Mouse (Mus musculus) forebrain, embryonic 16.5 days (tissue): ENCODE results near the gene Por. TPM values are rescaled to one million over a fixed set of nuclear protein-coding genes. Genes with fewer than 3 reads are reported as not detected.

ENCODE experiments used
- ATAC-seq: fragments of 200-750 bp; cut with Nextera tagmentation; 2 replicates; pipeline ENCODE4 v1.8.0; 2017; ENCODE audit warnings: mild to moderate bottlenecking, moderate library complexity
- H3K27ac ChIP-seq: fragments of 300-500 bp; sonication (generic); 2 replicates; pipeline ENCODE4 v1.5.1; 2014; ENCODE audit warnings: low read length, control low read depth
- H3K27me3 ChIP-seq: fragments of 300-500 bp; sonication (generic); replicated peaks from 2 replicates; pipeline ENCODE4 v1.6.1; 2014; ENCODE audit warnings: low read length; ENCODE audit not compliant: control insufficient read depth, insufficient read depth
- H3K36me3 ChIP-seq: fragments of 300-500 bp; sonication (generic); 2 replicates; pipeline ENCODE4 v1.6.1; 2014; ENCODE audit not compliant: control insufficient read depth, insufficient read depth
- H3K4me1 ChIP-seq: fragments of 300-500 bp; sonication (generic); replicated peaks from 2 replicates; pipeline ENCODE4 v1.6.1; 2014; ENCODE audit warnings: low read length; ENCODE audit not compliant: control insufficient read depth, insufficient read depth
- H3K4me2 ChIP-seq: fragments of 300-500 bp; sonication (generic); 2 replicates; pipeline ENCODE4 v1.6.1; 2014; ENCODE audit warnings: mild to moderate bottlenecking, low read length, control low read depth
- H3K4me3 ChIP-seq: fragments of 300-500 bp; sonication (generic); replicated peaks from 2 replicates; pipeline ENCODE4 v1.5.1; 2014; ENCODE audit warnings: mild to moderate bottlenecking, low read length, control low read depth
- H3K9ac ChIP-seq: fragments of 300-500 bp; sonication (generic); replicated peaks from 2 replicates; pipeline ENCODE4 v1.6.1; 2014; ENCODE audit warnings: low read depth, low read length, control low read depth
- H3K9me3 ChIP-seq: fragments of 300-500 bp; sonication (generic); 2 replicates; pipeline ENCODE4 v1.6.1; 2016; ENCODE audit warnings: low read length; ENCODE audit not compliant: control insufficient read depth
- WGBS: fragments of 180-500 bp; shearing (Covaris S2); extraction: QIAGEN DNeasy Blood & Tissue Kit; methylation state at CpG from one replicate; pipeline ENCODE4 v1.1.7; 2014; 5-methylcytosine and 5-hydroxymethylcytosine counted together
- polyA plus RNA-seq: library from polyadenylated mRNA; unstranded; fragments of >200 nt; fragmentation: Nextera tagmentation; extraction: Ambion mirVana; gene quantifications from 2 replicates; pipeline ENCODE4 v1.2.1, GENCODE M21; 2015

Gene Por
- polyA plus RNA-seq, 1 experiment from 2014 or later = 121 TPM

- Histone ChIP-seq H3K27ac (no peak overlapping the region), H3K4me2 (no peak overlapping the region), H3K4me3 (no peak overlapping the region), H3K9me3 (no peaks in the 10 kb centered on the region), H3K9ac (no peak overlapping the region), H3K4me1 (no peaks in the 10 kb centered on the region), H3K27me3 (no peaks in the 10 kb centered on the region), H3K36me3 (no peaks in the 10 kb centered on the region)
- ATAC-seq = no peak
- 69% methylated on average over 2 of the region's 2 CpGs for WGBS
These were observed 81.8 kb downstream of the Por start for GRCm38 (mm10) chr5:135751595-135751994.

GRCm38 (mm10) chr5:135761881-135762280 lies 92.0 kb downstream of the Por start:
- WGBS = 86% methylated on average over 3 of the region's 3 CpGs
- Histone ChIP-seq H3K4me1 (no peaks in the 10 kb centered on the region), H3K27ac (no peak overlapping the region), H3K4me2 (no peak overlapping the region), H3K36me3 (no peaks in the 10 kb centered on the region), H3K4me3 (no peak overlapping the region), H3K9ac (no peak overlapping the region), H3K9me3 (no peaks in the 10 kb centered on the region), H3K27me3 (no peaks in the 10 kb centered on the region)
- no peak for ATAC-seq

- H3K9ac ChIP-seq = no peak overlapping the region
- H3K4me2 ChIP-seq = no peak overlapping the region
- no peaks in the 10 kb centered on the region for H3K4me1 ChIP-seq
- no peaks in the 10 kb centered on the region for H3K36me3 ChIP-seq
- 0 out of 2 replicates have a peak, but pooled peaks have one; percentile 12 for ATAC-seq
- no peaks in the 10 kb centered on the region for H3K9me3 ChIP-seq
- WGBS = 2% methylated on average over 7 of the region's 7 CpGs
- no peak overlapping the region for H3K27ac ChIP-seq
- H3K27me3 ChIP-seq = no peaks in the 10 kb centered on the region
- H3K4me3 ChIP-seq = no peak overlapping the region
These were observed 93.7 kb downstream of the Por start for GRCm38 (mm10) chr5:135763526-135763925.

GRCm38 (mm10) chr5:135764971-135765370 lies 95.1 kb downstream of the Por start:
- Histone ChIP-seq H3K36me3 (no peaks in the 10 kb centered on the region), H3K4me2 (no peak overlapping the region), H3K27me3 (no peaks in the 10 kb centered on the region), H3K9me3 (no peaks in the 10 kb centered on the region), H3K4me3 (no peak overlapping the region), H3K9ac (no peak overlapping the region), H3K27ac (no peak overlapping the region), H3K4me1 (no peaks in the 10 kb centered on the region)
- WGBS = 67% methylated on average over 3 of the region's 3 CpGs
- no peak for ATAC-seq

- no peaks in the 10 kb centered on the region for H3K36me3 ChIP-seq
- no peak overlapping the region for H3K27ac ChIP-seq
- H3K4me3 ChIP-seq = no peak overlapping the region
- ATAC-seq = no peak
- no peaks in the 10 kb centered on the region for H3K9me3 ChIP-seq
- no peak overlapping the region for H3K9ac ChIP-seq
- no peak overlapping the region for H3K4me2 ChIP-seq
- H3K27me3 ChIP-seq = no peaks in the 10 kb centered on the region
- peaks cover 4% of the 10 kb centered on the region for H3K4me1 ChIP-seq
- WGBS = 71% methylated on average over 3 of the region's 3 CpGs
These were observed 102.7 kb downstream of the Por start for GRCm38 (mm10) chr5:135772519-135772918.

- Histone ChIP-seq H3K27ac (no peak overlapping the region), H3K4me1 (peaks cover 28% of the 10 kb centered on the region), H3K4me2 (no peak overlapping the region), H3K27me3 (no peaks in the 10 kb centered on the region), H3K9me3 (no peaks in the 10 kb centered on the region), H3K4me3 (no peak overlapping the region), H3K36me3 (no peaks in the 10 kb centered on the region), H3K9ac (no peak overlapping the region)
- no peak for ATAC-seq
- 83% methylated on average over 4 of the region's 4 CpGs for WGBS
These were observed 106.7 kb downstream of the Por start for GRCm38 (mm10) chr5:135776546-135776945.

- under 1% methylated on average over 42 of the region's 45 CpGs for WGBS
- Histone ChIP-seq H3K4me1 (peaks cover 28% of the 10 kb centered on the region), H3K4me3 (peak within 1 kb of the TSS; percentile 73), H3K9me3 (no peaks in the 10 kb centered on the region), H3K4me2 (peak within 1 kb of the TSS; percentile 94), H3K27me3 (no peaks in the 10 kb centered on the region), H3K36me3 (no peaks in the 10 kb centered on the region), H3K9ac (peak within 1 kb of the TSS; percentile 80), H3K27ac (peak within 1 kb of the TSS; percentile 80)
- peak; percentile 90 for ATAC-seq
These were observed 108.1 kb downstream of the Por start, which contains the start of gene Styxl1 for GRCm38 (mm10) chr5:135777796-135778470. Gene Styxl1, minus strand, starts transcription at chr5:135778385.

- Histone ChIP-seq H3K4me1 (peaks cover 28% of the 10 kb centered on the region), H3K27ac (peak within 1 kb of the TSS; percentile 80), H3K4me2 (peak within 1 kb of the TSS; percentile 94), H3K9me3 (no peaks in the 10 kb centered on the region), H3K4me3 (peak within 1 kb of the TSS; percentile 73), H3K27me3 (no peaks in the 10 kb centered on the region), H3K36me3 (0 out of 2 replicates have a peak, but pooled peaks cover 6% of the 10 kb centered on the region), H3K9ac (peak within 1 kb of the TSS; percentile 80)
- peak; percentile 98 for ATAC-seq
- WGBS = 1% methylated on average over 69 of the region's 70 CpGs
These were observed 108.9 kb downstream of the Por start, which contains the start of gene Mdh2 for GRCm38 (mm10) chr5:135778471-135779445. Gene Mdh2, plus strand, starts transcription at chr5:135778480.

- H3K9ac ChIP-seq = no peak overlapping the region
- no peaks in the 10 kb centered on the region for H3K9me3 ChIP-seq
- no peak for ATAC-seq
- no peak overlapping the region for H3K4me3 ChIP-seq
- H3K27me3 ChIP-seq = no peaks in the 10 kb centered on the region
- H3K4me2 ChIP-seq = no peak overlapping the region
- H3K36me3 ChIP-seq = peaks cover 19% of the 10 kb centered on the region
- WGBS = 90% methylated on average over 8 of the region's 8 CpGs
- no peak overlapping the region for H3K27ac ChIP-seq
- H3K4me1 ChIP-seq = peaks cover 28% of the 10 kb centered on the region
These were observed 110.5 kb downstream of the Por start for GRCm38 (mm10) chr5:135780331-135780730.
